Mouse (Mus musculus): ENCODE data around the gene Cysrt1. TPM values are rescaled to one million over a fixed set of nuclear protein-coding genes. Genes with fewer than 3 reads are reported as not detected.

Gene Cysrt1
- polyA plus RNA-seq (2015; fragmentation: Nextera tagmentation; extraction: Ambion mirVana), result 1.8 TPM in 1 of 2 replicates, not detected in the other

DNA sequence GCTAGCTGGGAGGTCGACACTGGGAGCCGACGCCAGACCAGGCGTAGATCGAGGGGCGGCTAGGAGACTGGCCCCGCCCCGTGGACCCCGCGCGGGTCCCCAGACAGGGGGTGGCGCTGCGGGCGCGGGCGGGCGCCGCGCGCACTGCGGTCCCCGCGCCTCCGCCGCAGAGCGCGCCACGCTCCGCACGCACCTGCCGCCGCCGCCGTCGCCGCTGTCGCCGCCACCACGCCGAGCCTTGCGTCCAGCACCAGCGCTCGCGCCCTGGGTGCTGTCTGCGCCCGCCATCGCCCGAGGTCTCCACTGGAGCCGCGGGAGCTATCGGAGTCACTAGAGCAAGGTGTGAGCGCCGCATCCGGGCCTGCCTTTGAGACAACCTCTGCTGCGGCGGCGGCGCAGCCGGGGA is at the start of gene Cysrt1, which contains the start of gene Rnf208:
Cysrt1 (minus strand) TSS at position 352 of the 406 bp plus-strand sequence.
Rnf208 (plus strand) TSS at position 155 of the 406 bp plus-strand sequence.

DNA sequence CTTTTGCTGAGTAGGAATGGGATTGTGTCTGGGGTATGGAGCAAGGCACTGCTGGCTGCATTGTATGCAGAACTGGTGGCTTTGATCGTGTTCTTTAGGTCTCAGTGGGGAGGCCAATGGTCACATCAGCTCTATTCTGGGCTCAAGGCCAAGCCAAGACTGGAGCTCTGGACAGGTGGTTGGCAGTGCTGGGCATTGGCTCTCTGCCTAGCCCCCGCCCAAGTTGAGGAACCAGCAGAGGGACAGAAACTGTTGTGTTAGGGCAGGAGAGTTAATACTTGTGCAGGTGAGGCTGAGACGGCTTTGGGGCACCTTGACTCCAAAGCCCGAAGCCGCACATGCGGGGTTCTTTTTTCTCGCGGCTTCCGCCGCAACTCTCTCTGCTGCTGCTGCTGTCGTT is 47.4 kb upstream of the Cysrt1 start, which contains the start of gene Lrrc26:
Lrrc26 (plus strand) TSS at position 265 of the 400 bp plus-strand sequence.

DNA sequence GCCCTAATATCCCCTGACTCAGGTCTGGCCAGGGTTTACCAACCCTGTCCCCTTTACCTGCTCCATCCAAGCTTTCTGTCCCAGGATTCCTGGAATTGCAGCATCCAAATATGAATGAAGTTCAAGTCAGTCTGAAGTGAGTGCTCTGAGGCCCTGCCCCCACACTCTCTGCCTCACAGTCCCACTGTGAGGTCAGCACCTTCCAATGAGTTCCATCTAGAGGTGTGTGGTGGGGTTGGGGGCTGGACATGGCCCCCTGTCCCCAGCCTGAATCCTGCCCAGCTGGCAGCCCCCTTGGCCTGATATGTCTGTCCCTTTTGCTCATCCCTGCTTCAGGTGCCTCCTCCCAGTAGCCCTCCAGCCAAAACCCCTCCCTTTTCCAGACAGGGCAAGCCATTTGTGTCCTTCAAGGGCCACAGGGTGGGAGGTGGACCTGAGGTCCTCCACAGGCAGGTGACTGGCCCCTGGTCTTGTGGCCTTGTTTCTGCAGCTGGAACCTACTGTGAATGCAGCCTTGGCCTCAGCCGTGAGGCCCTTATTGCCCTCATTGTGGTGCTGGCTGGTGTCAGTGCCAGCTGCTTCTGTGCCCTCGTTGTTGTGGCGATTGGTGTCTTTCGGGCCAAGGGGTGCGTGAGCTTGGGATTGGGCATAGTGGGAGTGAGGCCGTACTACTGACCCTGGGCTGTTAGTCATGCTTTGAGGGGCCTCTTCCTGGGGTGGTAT is 45.8 kb upstream of the Cysrt1 start, which contains the start of gene Tmem210:
Tmem210 (plus strand) TSS at position 219 of the 723 bp plus-strand sequence.

DNA sequence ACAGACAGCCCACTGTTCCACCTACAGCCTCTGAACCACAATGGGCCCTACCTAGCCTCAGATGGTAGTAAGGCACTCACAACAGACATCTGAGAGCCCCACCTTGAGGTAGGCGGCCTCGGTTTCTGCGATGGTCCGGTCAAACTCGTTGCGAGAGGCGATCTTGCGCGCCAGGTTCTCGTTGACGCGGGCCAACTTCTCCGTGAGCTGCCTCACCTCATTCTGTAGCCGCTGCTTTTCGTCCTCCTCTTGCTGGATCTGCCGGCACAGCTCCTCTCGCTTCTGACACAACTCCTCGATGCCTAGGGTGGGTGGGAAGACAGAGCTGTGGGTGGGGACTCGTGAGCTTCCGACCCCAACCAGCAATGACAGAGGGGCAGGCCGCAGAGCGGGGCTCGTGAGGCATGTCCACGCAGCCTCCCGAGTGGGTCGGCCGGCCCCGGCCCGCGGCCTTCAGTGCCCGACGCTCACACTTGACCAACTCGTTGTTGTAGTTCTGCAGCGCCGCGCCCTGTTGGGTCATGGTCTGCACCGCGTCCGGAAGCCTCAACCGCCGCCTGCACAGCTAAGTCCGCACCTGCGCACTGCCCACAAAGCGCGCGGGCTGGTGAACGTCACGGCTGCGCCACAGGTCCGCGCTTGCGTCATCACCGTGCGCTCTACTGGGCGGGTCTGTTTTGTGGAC is 29.7 kb upstream of the Cysrt1 start, which contains the start of the genes Ssna1 and Anapc2:
Ssna1 (minus strand) TSS at position 612 of the 685 bp plus-strand sequence.
Anapc2 (plus strand) TSS at position 652 of the 685 bp plus-strand sequence.

DNA sequence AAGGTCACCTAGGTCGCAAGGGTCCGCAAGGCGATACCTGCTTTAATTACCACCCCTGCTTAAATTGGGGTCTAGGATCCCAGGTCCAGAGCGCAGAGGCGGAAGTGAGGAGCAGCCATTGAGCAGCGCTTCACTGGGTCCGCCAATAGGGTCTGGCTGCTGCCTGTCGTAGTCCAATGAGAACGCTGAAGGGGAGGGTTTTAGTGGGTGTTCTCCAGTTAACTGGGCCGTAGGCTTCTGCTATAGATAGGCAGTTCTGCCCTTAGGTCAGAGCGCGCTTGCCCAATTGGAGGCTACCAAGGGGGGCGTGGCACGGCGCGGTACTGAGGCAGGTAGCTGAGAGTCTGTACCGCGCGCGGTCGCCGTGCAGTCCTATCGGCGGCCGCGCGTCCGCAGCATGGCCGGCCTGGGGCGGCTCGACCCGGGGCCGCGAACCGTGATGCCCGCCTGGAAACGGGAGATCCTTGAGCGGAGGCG is 20.1 kb upstream of the Cysrt1 start, which contains the start of gene Tprn:
Tprn (plus strand) TSS at position 328 of the 477 bp plus-strand sequence.

DNA sequence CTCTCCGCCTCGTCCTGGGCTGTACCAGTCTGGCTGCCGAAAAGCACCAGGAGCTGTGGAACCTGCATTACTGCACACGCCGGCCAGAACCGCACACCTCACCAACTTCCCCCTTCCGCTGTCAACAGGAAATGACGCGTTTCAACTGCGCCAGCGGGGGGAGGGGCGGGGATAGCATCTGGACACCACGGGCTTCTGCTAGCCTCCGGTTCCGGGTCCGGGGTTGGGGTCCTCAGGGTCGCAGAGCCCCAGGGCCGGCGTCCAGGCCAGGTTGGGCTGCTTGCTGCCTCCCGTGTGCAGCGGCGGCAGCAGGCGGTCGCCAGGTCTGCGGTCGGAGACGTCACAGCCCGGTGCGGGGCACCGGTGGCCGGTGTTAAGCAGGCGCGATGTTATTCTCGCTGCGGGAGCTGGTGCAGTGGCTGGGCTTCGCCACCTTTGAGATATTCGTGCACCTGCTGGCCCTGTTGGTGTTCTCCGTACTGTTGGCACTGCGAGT is 13.1 kb upstream of the Cysrt1 start, which contains the start of gene Tmem203:
Tmem203 (plus strand) TSS at position 156 of the 496 bp plus-strand sequence.

DNA sequence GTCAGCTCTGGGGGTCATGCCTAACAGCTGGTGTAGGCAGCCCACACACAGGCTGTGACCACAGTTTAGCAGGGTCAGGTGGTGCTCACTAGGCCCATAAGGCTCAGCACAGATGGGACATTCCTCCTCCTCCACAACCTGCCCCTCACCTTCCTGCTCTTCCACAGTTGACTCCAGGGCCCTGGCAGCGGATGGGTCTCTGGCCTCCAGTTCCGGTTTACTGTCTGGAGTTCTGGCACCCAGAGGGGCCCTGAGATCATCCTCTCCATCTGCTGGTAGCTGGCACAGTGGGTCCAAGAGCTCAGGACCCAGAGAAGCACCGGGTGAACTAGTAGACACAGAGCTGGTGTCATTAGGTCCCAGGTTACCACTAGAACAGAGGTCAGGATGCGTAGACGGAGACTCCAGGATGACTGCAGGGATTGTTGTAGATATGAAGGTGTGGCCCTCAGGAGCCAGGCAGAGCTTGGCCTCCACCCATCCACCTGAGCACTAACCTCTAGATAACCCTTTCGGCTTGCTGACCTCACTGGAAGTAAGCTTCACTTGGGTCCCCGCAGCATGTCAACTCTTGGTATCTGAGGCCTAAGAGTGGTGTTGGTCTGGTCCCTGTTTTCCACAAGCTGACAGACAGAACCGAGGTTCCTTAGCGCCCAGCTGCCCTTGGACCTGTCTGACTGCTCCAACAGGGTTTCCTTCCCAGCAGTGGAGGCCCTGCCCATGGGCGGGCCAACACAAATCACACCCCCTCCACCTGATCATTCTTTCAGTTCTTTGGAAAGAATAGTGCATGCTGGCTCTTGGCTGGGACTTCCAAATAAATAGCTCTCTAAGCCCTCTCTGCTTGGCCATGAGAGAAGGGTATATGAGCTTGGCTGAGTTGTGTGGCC is 4.2 kb upstream of the Cysrt1 start, which contains the start of gene AL732309.1:
AL732309.1 (minus strand) TSS at position 681 of the 890 bp plus-strand sequence.

DNA sequence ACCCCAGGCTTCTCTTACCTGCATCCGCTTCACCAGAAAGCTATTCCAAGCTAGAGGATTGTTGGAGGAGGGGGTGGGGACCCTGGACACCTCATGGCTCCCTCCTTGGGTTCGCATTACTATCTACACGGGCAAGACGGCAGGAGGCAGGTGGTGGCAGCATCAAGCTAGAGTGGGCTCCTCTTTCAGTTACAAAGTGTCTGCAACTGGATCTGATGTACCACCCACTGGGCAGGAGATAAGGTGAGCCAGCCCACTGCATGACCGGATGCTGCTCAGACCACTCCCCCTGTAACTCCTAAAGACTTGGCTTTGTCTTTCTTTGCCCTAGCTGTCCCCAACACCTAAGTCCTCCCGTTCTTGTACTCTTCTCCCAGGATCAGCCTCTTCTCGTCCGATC is 5.6 kb downstream of the Cysrt1 start, which contains the start of gene Rnf224:
Rnf224 (minus strand) TSS at position 174 of the 400 bp plus-strand sequence.

DNA sequence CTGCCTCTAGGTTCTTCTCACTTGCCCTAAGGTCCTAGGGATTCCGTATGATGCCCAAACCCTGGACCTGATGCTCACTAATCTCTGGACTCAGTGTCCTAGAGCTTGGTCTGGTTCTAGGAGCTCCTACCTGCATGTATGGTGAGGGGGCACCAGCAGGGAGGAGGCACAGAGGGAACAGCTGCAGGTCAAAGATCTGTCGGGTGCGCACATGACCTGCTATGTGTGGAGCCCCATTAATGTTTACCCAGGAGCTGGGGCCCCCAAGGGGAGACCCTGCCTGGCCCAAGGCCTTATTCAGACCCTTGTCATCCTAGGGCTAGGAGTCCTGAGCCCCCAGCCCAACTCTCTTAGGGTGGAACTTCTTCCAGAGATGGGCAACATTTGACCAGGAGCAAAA is 8.2 kb downstream of the Cysrt1 start, which contains the start of gene Slc34a3:
Slc34a3 (minus strand) TSS at position 315 of the 400 bp plus-strand sequence.

DNA sequence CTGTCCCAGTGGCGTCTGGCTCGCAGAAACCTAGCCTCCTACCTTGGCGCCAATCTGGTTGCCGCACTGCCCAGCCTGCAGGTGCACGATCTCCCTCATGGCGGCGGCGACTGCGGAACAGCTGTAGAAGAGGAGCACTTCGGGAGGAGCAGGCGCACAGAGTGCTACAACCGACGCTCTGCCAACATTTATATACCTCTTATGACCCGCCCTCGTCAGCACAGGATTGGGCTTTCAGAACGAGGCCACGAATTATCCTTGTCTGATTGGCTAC is 17.8 kb downstream of the Cysrt1 start, which contains the start of gene Tubb4b:
Tubb4b (minus strand) TSS at position 211 of the 274 bp plus-strand sequence.

DNA sequence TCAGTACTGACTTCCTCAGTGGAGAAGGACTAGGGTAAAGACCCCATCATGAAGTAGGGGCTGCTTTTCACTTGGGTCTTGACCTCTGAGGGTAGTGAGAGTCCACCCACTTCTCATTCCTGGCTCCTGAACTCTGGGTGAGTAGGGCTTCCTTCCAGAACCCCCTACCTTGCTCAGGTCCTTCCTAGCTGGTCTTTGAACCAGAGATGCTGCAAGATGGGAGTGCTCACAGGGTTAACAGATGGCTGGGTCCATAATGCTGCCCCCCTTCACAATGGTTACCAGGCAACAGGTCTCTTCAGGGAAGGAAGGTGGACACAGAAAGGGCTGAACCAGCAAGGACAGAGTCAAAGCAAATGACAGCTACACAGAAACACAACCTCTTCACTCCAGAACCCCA is 23.8 kb downstream of the Cysrt1 start, which contains the start of gene Fam166a:
Fam166a (plus strand) TSS at position 301 of the 400 bp plus-strand sequence.

DNA sequence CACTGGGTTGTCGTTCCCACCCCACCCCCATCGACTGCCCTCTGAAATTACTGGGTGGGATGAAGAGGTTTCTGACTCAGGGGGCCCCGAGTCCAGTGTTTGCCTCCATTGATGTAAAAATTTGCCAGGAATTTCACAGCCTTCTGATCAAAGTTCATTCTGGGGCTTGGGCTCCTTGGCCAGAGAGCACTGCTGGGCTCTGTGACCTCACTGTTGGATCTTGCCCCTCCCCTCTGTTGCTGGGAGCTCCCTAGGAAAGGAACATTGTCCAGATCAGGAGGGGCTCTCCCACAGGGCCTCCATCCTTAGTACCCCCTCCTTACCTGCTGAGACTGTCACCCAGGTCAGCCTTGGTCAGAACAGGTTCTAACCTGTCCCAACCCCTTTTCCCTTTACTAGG is 27.8 kb downstream of the Cysrt1 start, which contains the start of gene Stpg3:
Stpg3 (minus strand) TSS at position 194 of the 400 bp plus-strand sequence.

DNA sequence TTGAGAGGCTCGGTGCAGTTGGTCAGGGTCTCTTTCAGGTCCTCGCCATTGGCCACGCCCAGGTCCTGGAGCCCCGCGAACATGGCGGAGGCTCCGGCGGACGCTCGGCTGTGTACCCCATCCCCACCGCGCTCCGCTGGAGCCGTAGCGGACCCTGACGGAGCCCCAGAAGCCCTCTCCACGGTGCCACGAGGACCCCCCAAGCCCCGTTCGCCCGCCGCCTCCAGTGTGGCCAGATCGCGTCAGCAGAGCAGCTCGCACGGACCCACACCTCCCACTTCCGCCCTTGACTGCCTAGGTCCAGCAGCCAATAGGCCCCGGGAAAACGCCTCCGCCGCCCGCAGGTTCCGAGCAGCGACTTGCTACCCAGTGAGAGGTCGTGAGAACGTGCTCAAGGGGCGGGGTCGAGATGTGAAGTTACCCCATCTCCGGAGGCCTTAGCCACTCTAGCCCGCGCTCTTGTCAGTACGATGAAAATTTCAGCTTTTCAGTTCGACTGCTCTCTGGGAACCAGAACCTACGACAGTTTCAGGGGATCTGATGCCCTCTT is 31.1 kb downstream of the Cysrt1 start, which contains the start of gene Nelfb:
Nelfb (minus strand) TSS at position 369 of the 550 bp plus-strand sequence.

DNA sequence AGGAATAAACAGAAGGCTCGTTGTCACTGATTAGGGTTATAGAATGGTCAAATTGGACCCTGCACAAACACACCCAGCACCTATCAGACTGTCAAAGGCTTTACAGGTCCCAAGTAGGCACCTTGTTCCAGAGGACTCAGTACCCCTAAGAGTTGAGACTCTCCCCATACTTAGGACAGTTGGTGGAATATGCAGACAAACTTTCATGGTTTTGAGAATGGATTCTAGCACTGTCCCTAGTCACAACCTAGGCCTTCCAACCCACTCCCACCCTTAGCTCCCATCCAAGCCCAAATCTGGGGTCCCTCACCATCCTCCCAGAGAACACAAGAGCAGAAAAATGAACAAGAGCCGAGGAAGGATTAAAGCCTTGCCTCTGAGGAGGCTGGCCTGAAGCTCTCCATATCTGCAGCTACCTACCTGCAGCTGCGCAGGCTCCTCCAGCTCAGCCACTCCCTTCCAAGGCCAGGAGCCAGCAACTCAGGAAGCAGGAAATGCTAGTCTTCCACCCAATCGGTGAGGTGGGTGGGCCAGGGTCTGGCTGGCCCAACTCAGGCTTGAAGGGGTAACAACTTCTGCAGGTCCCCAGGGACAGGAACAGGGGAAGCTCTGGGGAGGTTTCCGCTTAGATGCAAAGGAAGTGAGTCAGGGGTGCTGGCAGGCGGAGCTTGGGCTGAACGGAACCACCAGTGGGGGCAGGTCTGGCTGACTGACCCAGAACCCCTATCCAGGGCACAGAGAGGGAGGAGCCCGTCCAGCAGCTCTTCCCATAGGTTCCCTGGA is 45.9 kb downstream of the Cysrt1 start, which contains the start of gene Tor4a:
Tor4a (minus strand) TSS at position 715 of the 783 bp plus-strand sequence.

Other genes with a start within 250 kb of the Cysrt1 start
- gene Nsmf, start 188.1 kb downstream of the Cysrt1 start, polyA plus RNA-seq (2015; fragmentation: Nextera tagmentation; extraction: Ambion mirVana), result 54.6 and 57.0 TPM in 2 replicates
- 0.36 and 0.76 TPM in 2 replicates for gene Entpd8, start 162.1 kb downstream of the Cysrt1 start, polyA plus RNA-seq (2015; fragmentation: Nextera tagmentation; extraction: Ambion mirVana)
- gene Noxa1, start 147.3 kb downstream of the Cysrt1 start, polyA plus RNA-seq (2015; fragmentation: Nextera tagmentation; extraction: Ambion mirVana), result 0.17 TPM in 2 replicates
- gene Nrarp, start 61.7 kb downstream of the Cysrt1 start, polyA plus RNA-seq (2015; fragmentation: Nextera tagmentation; extraction: Ambion mirVana), result 5.6 and 6.7 TPM in 2 replicates
- gene Tor4a, start 45.6 kb downstream of the Cysrt1 start, polyA plus RNA-seq (2015; fragmentation: Nextera tagmentation; extraction: Ambion mirVana), result 14.6 and 20.3 TPM in 2 replicates
- gene Nelfb, start 31.0 kb downstream of the Cysrt1 start, polyA plus RNA-seq (2015; fragmentation: Nextera tagmentation; extraction: Ambion mirVana), result 47.4 and 61.9 TPM in 2 replicates
- not detected in 2 replicates for gene Stpg3, start 27.8 kb downstream of the Cysrt1 start, polyA plus RNA-seq (2015; fragmentation: Nextera tagmentation; extraction: Ambion mirVana)
- 0.12 and 0.58 TPM in 2 replicates for gene Fam166a, start 23.7 kb downstream of the Cysrt1 start, polyA plus RNA-seq (2015; fragmentation: Nextera tagmentation; extraction: Ambion mirVana)
- gene Tubb4b, start 17.8 kb downstream of the Cysrt1 start, polyA plus RNA-seq (2015; fragmentation: Nextera tagmentation; extraction: Ambion mirVana), result 217 and 219 TPM in 2 replicates
- 0.47 TPM in 1 of 2 replicates, not detected in the other for gene Slc34a3, start 8.1 kb downstream of the Cysrt1 start, polyA plus RNA-seq (2015; fragmentation: Nextera tagmentation; extraction: Ambion mirVana)
- not detected in 2 replicates for gene Rnf224, start 5.7 kb downstream of the Cysrt1 start, polyA plus RNA-seq (2015; fragmentation: Nextera tagmentation; extraction: Ambion mirVana)
- 12.9 and 25.4 TPM in 2 replicates for gene Rnf208, start 197 bp downstream of the Cysrt1 start, polyA plus RNA-seq (2015; fragmentation: Nextera tagmentation; extraction: Ambion mirVana)
- 2.5 and 2.8 TPM in 2 replicates for gene AL732309.1, start 4.4 kb upstream of the Cysrt1 start, polyA plus RNA-seq (2015; fragmentation: Nextera tagmentation; extraction: Ambion mirVana)
- 61.5 and 81.2 TPM in 2 replicates for gene Tmem203, start 13.0 kb upstream of the Cysrt1 start, polyA plus RNA-seq (2015; fragmentation: Nextera tagmentation; extraction: Ambion mirVana)
- 5.6 and 7.3 TPM in 2 replicates for gene Tprn, start 20.2 kb upstream of the Cysrt1 start, polyA plus RNA-seq (2015; fragmentation: Nextera tagmentation; extraction: Ambion mirVana)
- gene Ssna1, start 30.0 kb upstream of the Cysrt1 start, polyA plus RNA-seq (2015; fragmentation: Nextera tagmentation; extraction: Ambion mirVana), result 157 and 205 TPM in 2 replicates
- gene Anapc2, start 30.0 kb upstream of the Cysrt1 start, polyA plus RNA-seq (2015; fragmentation: Nextera tagmentation; extraction: Ambion mirVana), result 61.4 and 81.5 TPM in 2 replicates
- gene Tmem210, start 45.7 kb upstream of the Cysrt1 start, polyA plus RNA-seq (2015; fragmentation: Nextera tagmentation; extraction: Ambion mirVana), result not detected in 2 replicates
- 0.11 TPM in 1 of 2 replicates, not detected in the other for gene Lrrc26, start 47.5 kb upstream of the Cysrt1 start, polyA plus RNA-seq (2015; fragmentation: Nextera tagmentation; extraction: Ambion mirVana)
- gene Grin1, start 76.7 kb upstream of the Cysrt1 start, polyA plus RNA-seq (2015; fragmentation: Nextera tagmentation; extraction: Ambion mirVana), result 4.9 and 7.5 TPM in 2 replicates
- gene Man1b1, start 89.9 kb upstream of the Cysrt1 start, polyA plus RNA-seq (2015; fragmentation: Nextera tagmentation; extraction: Ambion mirVana), result 47.2 and 52.7 TPM in 2 replicates
- 30.8 and 45.6 TPM in 2 replicates for gene Dpp7, start 113.9 kb upstream of the Cysrt1 start, polyA plus RNA-seq (2015; fragmentation: Nextera tagmentation; extraction: Ambion mirVana)
- 40.5 and 44.9 TPM in 2 replicates for gene Uap1l1, start 123.2 kb upstream of the Cysrt1 start, polyA plus RNA-seq (2015; fragmentation: Nextera tagmentation; extraction: Ambion mirVana)
- gene Sapcd2, start 129.9 kb upstream of the Cysrt1 start, polyA plus RNA-seq (2015; fragmentation: Nextera tagmentation; extraction: Ambion mirVana), result 8.1 and 10.7 TPM in 2 replicates
- gene Entpd2, start 153.4 kb upstream of the Cysrt1 start, polyA plus RNA-seq (2015; fragmentation: Nextera tagmentation; extraction: Ambion mirVana), result 13.6 and 20.3 TPM in 2 replicates
- 93.9 and 115 TPM in 2 replicates for gene Npdc1, start 156.9 kb upstream of the Cysrt1 start, polyA plus RNA-seq (2015; fragmentation: Nextera tagmentation; extraction: Ambion mirVana)
- gene Fut7, start 180.8 kb upstream of the Cysrt1 start, polyA plus RNA-seq (2015; fragmentation: Nextera tagmentation; extraction: Ambion mirVana), result 0.14 and 0.22 TPM in 2 replicates
- 4.9 and 6.6 TPM in 2 replicates for gene Abca2, start 186.3 kb upstream of the Cysrt1 start, polyA plus RNA-seq (2015; fragmentation: Nextera tagmentation; extraction: Ambion mirVana)
- 6.1 and 6.2 TPM in 2 replicates for gene Clic3, start 214.4 kb upstream of the Cysrt1 start, polyA plus RNA-seq (2015; fragmentation: Nextera tagmentation; extraction: Ambion mirVana)
- 53.8 and 58.8 TPM in 2 replicates for gene Paxx, start 218.6 kb upstream of the Cysrt1 start, polyA plus RNA-seq (2015; fragmentation: Nextera tagmentation; extraction: Ambion mirVana)
- gene Ptgds, start 227.6 kb upstream of the Cysrt1 start, polyA plus RNA-seq (2015; fragmentation: Nextera tagmentation; extraction: Ambion mirVana), result 8.3 and 9.6 TPM in 2 replicates

Data from adrenal gland, postnatal 0 days (tissue).